Mouse (Mus musculus) ES-Bruce4 (cell line): ENCODE measurements around the gene Aven. TPM values are rescaled to one million over a fixed set of nuclear protein-coding genes. Genes with fewer than 3 reads are reported as not detected.

Experiments used
- H3K27ac ChIP-seq: 2 replicates; pipeline ENCODE4 v1.5.1; 2012; ENCODE audit warnings: low read length, inconsistent platforms; ENCODE audit not compliant: insufficient read depth
- H3K27me3 ChIP-seq: 2 replicates; pipeline ENCODE4 v1.6.1; 2012; ENCODE audit warnings: mild to moderate bottlenecking, low read length, inconsistent platforms; ENCODE audit not compliant: control insufficient read depth, poor library complexity, insufficient read depth, severe bottlenecking
- H3K36me3 ChIP-seq: 2 replicates; pipeline ENCODE4 v1.6.1; 2012; ENCODE audit warnings: inconsistent platforms, mild to moderate bottlenecking, low read length, moderate library complexity; ENCODE audit not compliant: control insufficient read depth, poor library complexity, insufficient read depth, severe bottlenecking
- H3K4me1 ChIP-seq: one replicate; pipeline ENCODE4 v1.8.1; 2011; ENCODE audit warnings: low read length; ENCODE audit not compliant: control insufficient read depth, insufficient read depth
- H3K4me3 ChIP-seq: 2 replicates; pipeline ENCODE4 v1.5.1; 2011; ENCODE audit warnings: low read depth, mild to moderate bottlenecking, low read length
- H3K9ac ChIP-seq: 2 replicates; pipeline ENCODE4 v1.6.1; 2012; ENCODE audit warnings: low read depth, mild to moderate bottlenecking, inconsistent platforms; ENCODE audit not compliant: poor library complexity, severe bottlenecking
- H3K9me3 ChIP-seq: replicated peaks from 2 replicates; pipeline ENCODE4 v1.6.1; 2012; ENCODE audit warnings: mild to moderate bottlenecking, low read length, inconsistent platforms; ENCODE audit not compliant: control insufficient read depth, poor library complexity, insufficient read depth, severe bottlenecking
- CTCF ChIP-seq: IDR thresholded peaks from one replicate; pipeline ENCODE4 v1.8.1; 2011; ENCODE audit warnings: low read depth, low read length
- EP300 ChIP-seq: IDR thresholded peaks from 2 replicates; pipeline ENCODE4 v1.6.1; 2011; ENCODE audit warnings: low read depth, low read length; ENCODE audit not compliant: insufficient read depth
- POLR2A ChIP-seq: IDR thresholded peaks from one replicate; pipeline ENCODE4 v1.8.1; 2011; ENCODE audit warnings: low read length; ENCODE audit not compliant: insufficient read depth
- polyA plus RNA-seq: library from polyadenylated mRNA; stranded (reverse); fragments of >200 nt; gene quantifications from 2 replicates; pipeline ENCODE4 v1.2.4, GENCODE M21; 2011; ENCODE audit warnings: low read depth; ENCODE audit not compliant: missing spikeins, insufficient read depth, insufficient read length

The Aven gene
- polyA plus RNA-seq, 1 experiment = 16.2 TPM

DNA sequence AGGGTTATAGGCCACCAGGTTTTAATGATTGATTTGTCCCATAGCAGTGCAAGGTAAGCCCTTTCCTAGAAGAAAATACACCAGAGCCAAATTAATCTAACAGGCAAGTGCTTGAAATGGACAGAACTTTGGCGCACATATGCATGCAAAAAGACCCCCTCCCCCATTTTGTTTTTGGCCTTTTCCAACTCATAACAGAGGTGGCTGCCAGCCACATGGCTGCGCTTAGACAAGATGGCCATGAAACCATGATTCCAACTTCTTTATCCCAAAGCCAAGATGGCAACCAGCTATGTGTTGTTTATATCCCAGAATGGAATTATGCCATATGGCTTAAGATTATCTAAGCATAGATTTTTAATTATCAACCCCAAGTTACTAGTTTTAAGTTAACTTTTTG is 101.0 kb downstream of the Aven start:
- H3K9me3 ChIP-seq = no peaks in the 10 kb centered on the region
- H3K9ac ChIP-seq = no peak overlapping the region
- no peak overlapping the region for H3K27ac ChIP-seq
- no peak overlapping the region for H3K4me3 ChIP-seq
- H3K36me3 ChIP-seq = no peaks in the 10 kb centered on the region
- H3K4me1 ChIP-seq = peaks cover 2% of the 10 kb centered on the region
- no peaks in the 10 kb centered on the region for H3K27me3 ChIP-seq
- TF ChIP-seq CTCF = no peak
- no peak for TF ChIP-seq POLR2A
- TF ChIP-seq EP300 = no peak

GRCm38 (mm10) chr2:112595807-112596206 is 103.0 kb downstream of the Aven start:
- Histone ChIP-seq H3K4me1 (peaks cover 2% of the 10 kb centered on the region), H3K36me3 (no peaks in the 10 kb centered on the region), H3K9ac (no peak overlapping the region), H3K4me3 (no peak overlapping the region), H3K27ac (no peak overlapping the region), H3K27me3 (no peaks in the 10 kb centered on the region), H3K9me3 (no peaks in the 10 kb centered on the region)
- TF ChIP-seq CTCF (no peak), POLR2A (no peak), EP300 (no peak)

DNA sequence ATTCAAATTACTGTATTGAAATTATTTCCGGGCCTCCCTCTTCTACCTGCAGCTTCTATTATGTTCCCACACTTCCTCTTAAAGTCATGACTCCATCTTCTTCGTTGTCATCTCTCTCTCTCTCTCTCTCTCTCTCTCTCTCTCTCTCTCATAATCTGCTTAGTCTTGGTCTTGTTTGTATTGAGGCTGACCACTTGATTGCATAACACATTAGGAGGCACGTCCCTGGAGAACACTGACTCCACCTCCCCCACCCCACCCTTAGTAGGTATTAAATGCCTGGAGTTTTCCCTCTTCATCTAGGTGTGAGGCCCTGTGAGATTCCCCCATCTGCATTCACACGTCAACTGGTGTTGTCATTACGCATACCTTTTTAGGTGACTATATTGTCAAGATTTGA is 103.7 kb downstream of the Aven start:
- Histone ChIP-seq H3K36me3 (no peaks in the 10 kb centered on the region), H3K27ac (no peak overlapping the region), H3K9me3 (no peaks in the 10 kb centered on the region), H3K4me3 (no peak overlapping the region), H3K4me1 (peaks cover 2% of the 10 kb centered on the region), H3K9ac (no peak overlapping the region), H3K27me3 (no peaks in the 10 kb centered on the region)
- TF ChIP-seq CTCF (no peak), POLR2A (no peak), EP300 (no peak)

DNA sequence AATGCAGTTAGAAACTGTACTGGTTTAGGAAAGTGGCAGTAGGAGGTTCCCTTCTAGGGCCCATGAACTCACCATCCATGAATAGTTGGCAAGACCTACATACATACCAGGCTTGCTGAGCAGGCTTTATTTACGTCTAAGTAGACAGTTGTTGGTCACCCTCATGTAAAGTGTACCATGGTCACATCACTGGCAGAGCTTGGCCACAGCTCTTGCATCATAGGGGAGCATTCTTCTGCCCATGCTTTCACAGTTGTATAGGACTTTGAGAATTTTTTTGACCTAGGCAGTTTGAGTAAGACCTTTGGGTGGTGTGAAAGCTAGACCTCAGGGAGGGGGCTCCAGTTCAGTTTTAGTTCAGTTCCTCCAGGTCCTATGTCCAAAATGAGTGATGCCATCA is 104.3 kb downstream of the Aven start:
- TF ChIP-seq POLR2A (no peak), CTCF (no peak), EP300 (no peak)

DNA sequence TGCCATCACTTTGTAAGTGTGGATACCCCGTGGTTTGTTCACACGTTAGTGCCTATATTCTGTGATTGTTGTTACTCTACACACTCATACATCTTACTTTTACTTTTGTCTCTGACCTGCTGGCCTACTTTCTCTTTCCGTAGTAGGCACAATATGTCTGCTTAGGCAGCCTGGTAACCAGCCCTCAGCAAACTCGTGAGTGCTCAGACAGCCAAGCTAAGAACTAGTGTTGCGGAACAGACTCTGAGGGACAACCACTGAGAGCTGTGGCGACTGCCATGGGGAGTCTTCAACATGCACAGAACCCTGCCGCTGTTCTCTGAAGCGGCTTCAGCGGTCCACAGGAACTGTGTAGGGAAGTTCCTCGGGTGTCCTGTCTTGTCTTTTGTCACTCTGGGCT is 107.5 kb downstream of the Aven start:
- H3K4me3 ChIP-seq = no peak overlapping the region
- no peaks in the 10 kb centered on the region for H3K36me3 ChIP-seq
- H3K27ac ChIP-seq = no peak overlapping the region
- no peaks in the 10 kb centered on the region for H3K4me1 ChIP-seq
- no peak for TF ChIP-seq POLR2A
- no peak for TF ChIP-seq EP300
- no peak for TF ChIP-seq CTCF
- no peaks in the 10 kb centered on the region for H3K9me3 ChIP-seq
- no peaks in the 10 kb centered on the region for H3K27me3 ChIP-seq
- no peak overlapping the region for H3K9ac ChIP-seq

More for the DNA sequence above, 104.3 kb downstream of the Aven start:
- Histone ChIP-seq H3K9ac (no peak overlapping the region), H3K27ac (no peak overlapping the region), H3K9me3 (no peaks in the 10 kb centered on the region), H3K27me3 (no peaks in the 10 kb centered on the region), H3K36me3 (no peaks in the 10 kb centered on the region), H3K4me1 (peaks cover 2% of the 10 kb centered on the region), H3K4me3 (no peak overlapping the region)

GRCm38 (mm10) chr2:112602487-112602886 is 109.7 kb downstream of the Aven start:
- no peak overlapping the region for H3K27ac ChIP-seq
- no peak overlapping the region for H3K4me3 ChIP-seq
- no peaks in the 10 kb centered on the region for H3K27me3 ChIP-seq
- H3K9me3 ChIP-seq = no peaks in the 10 kb centered on the region
- no peaks in the 10 kb centered on the region for H3K4me1 ChIP-seq
- no peak for TF ChIP-seq POLR2A
- no peak for TF ChIP-seq CTCF
- TF ChIP-seq EP300 = no peak
- no peaks in the 10 kb centered on the region for H3K36me3 ChIP-seq
- no peak overlapping the region for H3K9ac ChIP-seq
